Mouse (Mus musculus): ENCODE data around the gene H2al1o. TPM values are rescaled to one million over a fixed set of nuclear protein-coding genes. Genes with fewer than 3 reads are reported as not detected.
"Not testable (repeated sequence)": the region's sequence is repeated elsewhere in the genome, so short reads cannot be mapped to it uniquely, and the experiment has no call there.

Gene H2al1o
- total RNA-seq (2021): not detected

DNA sequence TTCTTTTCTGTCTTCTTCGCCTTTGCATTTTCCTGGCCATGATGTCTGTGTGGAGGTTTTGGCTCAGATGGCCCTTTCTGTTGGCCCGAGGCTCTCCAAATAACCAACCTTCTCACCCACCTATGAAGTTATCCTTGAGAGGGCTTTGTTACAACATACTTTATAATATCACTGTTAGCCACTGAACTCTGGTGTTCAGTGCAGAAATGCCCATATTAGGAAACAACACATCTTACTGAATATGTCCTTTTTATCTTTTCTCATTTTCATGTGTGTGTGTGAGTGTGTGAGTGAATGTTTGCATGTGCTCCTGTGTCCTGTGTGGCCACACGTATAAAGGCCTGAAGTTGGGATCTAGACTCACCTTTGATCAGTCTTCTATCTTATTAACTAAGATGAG lies at the start of gene H2al1o:
H2al1o (minus strand) TSS at position 101 of the 400 bp plus-strand sequence.
- intact Hi-C loops (cut with DNase I); DNase-seq (ENCODE audit: low spot score in 2 of 2): not testable (repeated sequence)

DNA sequence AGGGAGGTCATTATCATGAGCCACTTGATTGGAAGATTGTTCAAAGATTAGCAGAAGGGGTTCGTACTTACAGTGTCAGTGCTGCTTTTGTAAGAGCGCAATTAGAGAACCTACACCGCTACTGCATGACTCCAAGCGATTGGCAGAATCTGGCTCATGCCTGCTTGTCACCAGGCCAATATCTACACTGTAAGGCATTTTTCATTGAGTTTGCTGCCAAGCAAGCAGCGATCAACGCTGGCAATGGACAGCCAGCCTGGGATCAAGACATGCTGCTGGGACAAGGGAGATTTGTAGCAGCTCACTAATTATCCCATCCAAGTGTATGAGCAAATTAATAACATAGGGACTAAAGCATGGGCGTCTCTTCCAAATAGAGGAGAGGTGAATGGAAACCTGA lies 25.8 kb upstream of the H2al1o start:
- DNase-seq (ENCODE audit: low spot score in 2 of 2); intact Hi-C loops (cut with DNase I): not testable (repeated sequence)

DNA sequence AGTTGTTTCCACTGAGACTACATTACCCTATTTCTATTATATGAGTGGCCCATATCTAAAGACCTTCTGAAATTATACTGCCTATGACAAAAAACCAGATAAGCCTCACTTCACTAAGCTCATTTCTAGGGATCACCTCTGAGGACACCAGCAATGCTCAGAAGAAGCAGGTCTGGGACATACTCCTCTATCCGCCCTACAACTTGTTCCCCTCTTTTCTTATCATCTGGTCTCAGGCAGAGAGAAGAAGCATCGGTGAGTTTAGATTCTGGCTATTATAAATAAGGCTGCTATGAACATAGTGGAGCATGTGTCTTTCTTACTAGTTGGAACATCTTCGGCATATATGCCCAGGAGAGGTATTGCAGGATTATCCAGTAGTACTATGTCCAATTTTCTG lies 35.3 kb downstream of the H2al1o start:
- intact Hi-C loops (cut with DNase I): no loop called here
- no peak for DNase-seq (ENCODE audit: low spot score in 2 of 2)

Other genes starting within 250 kb of the H2al1o start
- gene H2al1k, start 221.8 kb downstream of the H2al1o start, total RNA-seq (2021): not detected
- gene Cybb, start 84.6 kb downstream of the H2al1o start, total RNA-seq (2021): under 1 TPM; 0.83 to 0.98 TPM
- gene Dynlt3, start 90.6 kb upstream of the H2al1o start, total RNA-seq (2021): 100 to 1,000 TPM; 112 to 118 TPM